Mouse (Mus musculus): ENCODE results near the gene Opn3.

DNA sequence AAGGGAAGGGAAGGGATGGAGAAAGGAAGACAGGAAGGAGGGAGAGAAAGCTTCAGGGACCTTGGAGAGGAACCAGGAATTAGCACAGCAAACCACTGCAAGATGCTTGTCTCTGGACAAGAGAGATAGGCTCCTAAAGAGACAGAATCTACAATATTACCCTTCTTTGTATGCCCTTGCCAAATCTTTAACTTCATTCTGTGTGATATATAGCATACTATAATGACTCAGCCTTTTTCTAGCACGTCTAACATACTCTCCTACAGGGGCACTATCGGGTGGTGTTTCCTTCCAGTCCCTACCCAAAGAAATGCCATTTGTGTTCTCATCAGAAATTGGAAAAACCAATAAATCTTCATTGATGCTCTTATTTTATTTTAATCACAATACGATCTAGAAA is 61.5 kb downstream of the Opn3 start:
- TF ChIP-seq POLR2A (IDR thresholded peaks at IDR 0.05; ENCODE audit: borderline replicate concordance, extremely low read depth, low read depth, low read length) (no peak), CTCF (IDR thresholded peaks at IDR 0.05; ENCODE audit: insufficient read depth, low read length) (no peak)

All from lung, adult 2 months (tissue).